Mouse (Mus musculus) lung, embryonic 16.5 days (tissue): ENCODE measurements around the gene Slc6a5. TPM values are rescaled to one million over a fixed set of nuclear protein-coding genes. Genes with fewer than 3 reads are reported as not detected.

Experiments
- ATAC-seq: fragments of 200-750 bp; cut with Nextera tagmentation; 2 replicates; pipeline ENCODE4 v1.8.0; 2017; ENCODE audit warnings: low read depth, mild to moderate bottlenecking, moderate library complexity
- H3K27ac ChIP-seq: fragments of 300-500 bp; sonication (generic); 2 replicates; pipeline ENCODE4 v1.5.1; 2014; ENCODE audit warnings: mild to moderate bottlenecking, control low read depth, low read length
- H3K27me3 ChIP-seq: fragments of 300-500 bp; sonication (generic); 2 replicates; pipeline ENCODE4 v1.6.1; 2014; ENCODE audit warnings: low read depth, low read length, mixed read lengths; ENCODE audit not compliant: control insufficient read depth, insufficient read depth
- H3K36me3 ChIP-seq: fragments of 300-500 bp; sonication (generic); 2 replicates; pipeline ENCODE4 v1.6.1; 2014; ENCODE audit warnings: low read length; ENCODE audit not compliant: control insufficient read depth, insufficient read depth
- H3K4me1 ChIP-seq: fragments of 300-500 bp; sonication (generic); replicated peaks from 2 replicates; pipeline ENCODE4 v1.6.1; 2014; ENCODE audit warnings: low read length, mixed read lengths; ENCODE audit not compliant: control insufficient read depth, insufficient read depth
- H3K4me2 ChIP-seq: fragments of 300-500 bp; sonication (generic); 2 replicates; pipeline ENCODE4 v1.6.1; 2014; ENCODE audit warnings: low read depth, low read length, control low read depth
- H3K4me3 ChIP-seq: fragments of 300-500 bp; sonication (generic); 2 replicates; pipeline ENCODE4 v1.5.1; 2014; ENCODE audit warnings: mild to moderate bottlenecking, low read length, control low read depth
- H3K9ac ChIP-seq: fragments of 300-500 bp; sonication (generic); 2 replicates; pipeline ENCODE4 v1.6.1; 2014; ENCODE audit warnings: low read length, control low read depth
- H3K9me3 ChIP-seq: fragments of 300-500 bp; sonication (generic); 2 replicates; pipeline ENCODE4 v1.6.1; 2016; ENCODE audit warnings: low read length; ENCODE audit not compliant: control insufficient read depth
- WGBS: fragments of 180-500 bp; shearing (Covaris S2); extraction: QIAGEN DNeasy Blood & Tissue Kit; methylation state at CpG from one replicate; pipeline ENCODE4 v1.1.7; 2014; 5-methylcytosine and 5-hydroxymethylcytosine counted together
- polyA plus RNA-seq: library from polyadenylated mRNA; unstranded; fragments of >200 nt; fragmentation: Nextera tagmentation; extraction: Ambion mirVana; gene quantifications from 2 replicates; pipeline ENCODE4 v1.2.1, GENCODE M21; 2015

Slc6a5 gene
- polyA plus RNA-seq, 1 experiment from 2014 or later, result not detected

GRCm38 (mm10) chr7:49910361-49910760 lies 415 bp downstream of the Slc6a5 start:
- 2% methylated on average over 16 of the region's 16 CpGs for WGBS

GRCm38 (mm10) chr7:49911147-49911946 lies 1.4 kb downstream of the Slc6a5 start:
- no peak for ATAC-seq
- Histone ChIP-seq H3K9ac (no peak overlapping the region), H3K4me3 (no peak overlapping the region), H3K36me3 (no peaks in the 10 kb centered on the region), H3K27me3 (peaks cover 99% of the 10 kb centered on the region), H3K4me1 (no peaks in the 10 kb centered on the region), H3K9me3 (no peaks in the 10 kb centered on the region), H3K4me2 (no peak overlapping the region), H3K27ac (no peak overlapping the region)
- WGBS, result 6% methylated on average over 23 of the region's 23 CpGs

More at GRCm38 (mm10) chr7:49910361-49910760, 415 bp downstream of the Slc6a5 start:
- H3K27ac ChIP-seq, result no peak overlapping the region
- no peaks in the 10 kb centered on the region for H3K9me3 ChIP-seq
- peaks cover 98% of the 10 kb centered on the region for H3K27me3 ChIP-seq
- no peaks in the 10 kb centered on the region for H3K4me1 ChIP-seq
- H3K4me2 ChIP-seq, result no peak overlapping the region
- H3K36me3 ChIP-seq, result no peaks in the 10 kb centered on the region
- no peak for ATAC-seq
- H3K9ac ChIP-seq, result no peak overlapping the region
- H3K4me3 ChIP-seq, result no peak overlapping the region

- no peaks in the 10 kb centered on the region for H3K36me3 ChIP-seq
- H3K4me1 ChIP-seq, result no peaks in the 10 kb centered on the region
- no peak overlapping the region for H3K4me2 ChIP-seq
- no peaks in the 10 kb centered on the region for H3K9me3 ChIP-seq
- no peak overlapping the region for H3K27ac ChIP-seq
- peaks cover 99% of the 10 kb centered on the region for H3K27me3 ChIP-seq
- WGBS, result 4% methylated on average over 26 of the region's 26 CpGs
- no peak for ATAC-seq
- H3K9ac ChIP-seq, result no peak overlapping the region
- no peak overlapping the region for H3K4me3 ChIP-seq
Observed at GRCm38 (mm10) chr7:49911947-49912262, 2.0 kb downstream of the Slc6a5 start.

- no peak for ATAC-seq
- H3K9me3 ChIP-seq, result no peaks in the 10 kb centered on the region
- no peak overlapping the region for H3K9ac ChIP-seq
- peaks cover 92% of the 10 kb centered on the region for H3K27me3 ChIP-seq
- H3K4me1 ChIP-seq, result no peaks in the 10 kb centered on the region
- H3K4me2 ChIP-seq, result no peak overlapping the region
- no peaks in the 10 kb centered on the region for H3K36me3 ChIP-seq
- H3K4me3 ChIP-seq, result no peak overlapping the region
- 5% methylated on average over 4 of the region's 4 CpGs for WGBS
- no peak overlapping the region for H3K27ac ChIP-seq
Observed at GRCm38 (mm10) chr7:49913164-49913563, 3.2 kb downstream of the Slc6a5 start.

GRCm38 (mm10) chr7:49913728-49914328 lies 3.9 kb downstream of the Slc6a5 start:
- no peak overlapping the region for H3K9ac ChIP-seq
- ATAC-seq, result no peak
- H3K27ac ChIP-seq, result no peak overlapping the region
- peaks cover 86% of the 10 kb centered on the region for H3K27me3 ChIP-seq
- H3K4me1 ChIP-seq, result no peaks in the 10 kb centered on the region
- no peaks in the 10 kb centered on the region for H3K9me3 ChIP-seq
- no peak overlapping the region for H3K4me3 ChIP-seq
- 3% methylated on average over 5 of the region's 5 CpGs for WGBS
- no peaks in the 10 kb centered on the region for H3K36me3 ChIP-seq
- H3K4me2 ChIP-seq, result no peak overlapping the region

GRCm38 (mm10) chr7:49914946-49915345 lies 5.0 kb downstream of the Slc6a5 start:
- Histone ChIP-seq H3K27ac (no peak overlapping the region), H3K4me2 (no peak overlapping the region), H3K4me3 (no peak overlapping the region), H3K36me3 (no peaks in the 10 kb centered on the region), H3K4me1 (no peaks in the 10 kb centered on the region), H3K9me3 (peaks cover 4% of the 10 kb centered on the region; the same call in 1 of the 2 replicates), H3K27me3 (peaks cover 74% of the 10 kb centered on the region), H3K9ac (no peak overlapping the region)
- 3% methylated on average over 9 of the region's 9 CpGs for WGBS
- ATAC-seq, result no peak

GRCm38 (mm10) chr7:49915471-49915870 lies 5.5 kb downstream of the Slc6a5 start:
- no peak for ATAC-seq
- peaks cover 69% of the 10 kb centered on the region for H3K27me3 ChIP-seq
- 1% methylated on average over 11 of the region's 11 CpGs for WGBS

GRCm38 (mm10) chr7:49919494-49919893 lies 9.5 kb downstream of the Slc6a5 start:
- Histone ChIP-seq H3K4me2 (no peak overlapping the region), H3K4me1 (peaks cover 4% of the 10 kb centered on the region), H3K27ac (no peak overlapping the region), H3K27me3 (peaks cover 30% of the 10 kb centered on the region), H3K4me3 (no peak overlapping the region), H3K9ac (no peak overlapping the region), H3K9me3 (peaks cover 4% of the 10 kb centered on the region; the same call in 1 of the 2 replicates), H3K36me3 (no peaks in the 10 kb centered on the region)
- WGBS, result 80% methylated on average over 4 of the region's 4 CpGs
- no peak for ATAC-seq

More at GRCm38 (mm10) chr7:49915471-49915870, 5.5 kb downstream of the Slc6a5 start:
- Histone ChIP-seq H3K27ac (no peak overlapping the region), H3K4me2 (no peak overlapping the region), H3K36me3 (no peaks in the 10 kb centered on the region), H3K9me3 (peaks cover 4% of the 10 kb centered on the region; the same call in 1 of the 2 replicates), H3K4me3 (no peak overlapping the region), H3K4me1 (no peaks in the 10 kb centered on the region), H3K9ac (no peak overlapping the region)

GRCm38 (mm10) chr7:49920751-49921150 lies 10.8 kb downstream of the Slc6a5 start:
- WGBS, result 71% methylated on average over 4 of the region's 4 CpGs
- H3K4me3 ChIP-seq, result no peak overlapping the region
- H3K4me1 ChIP-seq, result peaks cover 4% of the 10 kb centered on the region
- H3K27ac ChIP-seq, result no peak overlapping the region
- no peaks in the 10 kb centered on the region for H3K36me3 ChIP-seq
- ATAC-seq, result no peak
- peaks cover 4% of the 10 kb centered on the region; the same call in 1 of the 2 replicates for H3K9me3 ChIP-seq
- H3K27me3 ChIP-seq, result peaks cover 17% of the 10 kb centered on the region
- H3K9ac ChIP-seq, result no peak overlapping the region
- no peak overlapping the region for H3K4me2 ChIP-seq
